Mouse (Mus musculus) ES-Bruce4 (cell line): ENCODE data around the gene Caln1.

ENCODE experiments used
- CTCF ChIP-seq: IDR thresholded peaks from one replicate; pipeline ENCODE4 v1.8.1; 2011; ENCODE audit warnings: low read depth, low read length
- EP300 ChIP-seq: IDR thresholded peaks from 2 replicates; pipeline ENCODE4 v1.6.1; 2011; ENCODE audit warnings: low read depth, low read length; ENCODE audit not compliant: insufficient read depth
- POLR2A ChIP-seq: IDR thresholded peaks from one replicate; pipeline ENCODE4 v1.8.1; 2011; ENCODE audit warnings: low read length; ENCODE audit not compliant: insufficient read depth

- no peak for TF ChIP-seq POLR2A
- no peak for TF ChIP-seq EP300
- peak; percentile 35 for TF ChIP-seq CTCF
Observed at GRCm38 (mm10) chr5:130520527-130520926, 151.3 kb downstream of the Caln1 start.
